Mouse (Mus musculus) heart, postnatal 0 days (tissue): Measurements from ENCODE around the gene Abhd2. TPM values are rescaled to one million over a fixed set of nuclear protein-coding genes. Genes with fewer than 3 reads are reported as not detected.

Experiments
- ATAC-seq: fragments of 200-750 bp; cut with Nextera tagmentation; 2 replicates; pipeline ENCODE4 v1.8.0; 2017; ENCODE audit warnings: low read depth, moderate number of reproducible peaks, moderate library complexity; ENCODE audit not compliant: insufficient read depth
- DNase-seq: peaks from one replicate; pipeline ENCODE4 v3.0.0-alpha.2; 2016; ENCODE audit warnings: low spot score
- H3K27ac ChIP-seq: fragments of 300-500 bp; sonication (generic); 2 replicates; pipeline ENCODE4 v1.5.1; 2014; ENCODE audit warnings: low read depth, mild to moderate bottlenecking
- H3K27me3 ChIP-seq: fragments of 300-500 bp; sonication (generic); 2 replicates; pipeline ENCODE4 v1.6.1; 2014; ENCODE audit warnings: low read length, mixed read lengths; ENCODE audit not compliant: control insufficient read depth, insufficient read depth
- H3K36me3 ChIP-seq: fragments of 300-500 bp; sonication (generic); replicated peaks from 2 replicates; pipeline ENCODE4 v1.6.1; 2014; ENCODE audit warnings: low read length, mixed read lengths; ENCODE audit not compliant: control insufficient read depth, insufficient read depth
- H3K4me1 ChIP-seq: fragments of 300-500 bp; sonication (generic); 2 replicates; pipeline ENCODE4 v1.6.1; 2014; ENCODE audit warnings: antibody characterized with exemption; ENCODE audit not compliant: control insufficient read depth, insufficient read depth
- H3K4me2 ChIP-seq: fragments of 300-500 bp; sonication (generic); 2 replicates; pipeline ENCODE4 v1.6.1; 2014; ENCODE audit warnings: low read depth, mild to moderate bottlenecking, low read length, moderate library complexity
- H3K4me3 ChIP-seq: fragments of 300-500 bp; sonication (generic); 2 replicates; pipeline ENCODE4 v1.5.1; 2014; ENCODE audit warnings: low read depth, low read length
- H3K9ac ChIP-seq: fragments of 300-500 bp; sonication (generic); replicated peaks from 2 replicates; pipeline ENCODE4 v1.6.1; 2014; ENCODE audit warnings: low read depth, low read length, mixed read lengths
- H3K9me3 ChIP-seq: fragments of 300-500 bp; sonication (generic); replicated peaks from 2 replicates; pipeline ENCODE4 v1.6.1; 2016; ENCODE audit warnings: low read length; ENCODE audit not compliant: control insufficient read depth
- CTCF ChIP-seq: IDR thresholded peaks from 2 replicates; pipeline ENCODE4 v1.5.1; 2016; ENCODE audit warnings: antibody characterized with exemption, control low read depth, low read depth
- EP300 ChIP-seq: IDR thresholded peaks from 2 replicates; pipeline ENCODE4 v1.6.1; 2016; ENCODE audit warnings: antibody characterized with exemption, low read depth
- WGBS: fragments of 180-500 bp; shearing (Covaris S2); extraction: QIAGEN DNeasy Blood & Tissue Kit; methylation state at CpG from one replicate; pipeline ENCODE4 v1.1.7; 2014; 5-methylcytosine and 5-hydroxymethylcytosine counted together
- polyA plus RNA-seq: library from polyadenylated mRNA; unstranded; fragments of >200 nt; fragmentation: Nextera tagmentation; extraction: Ambion mirVana; gene quantifications from 2 replicates; pipeline ENCODE4 v1.2.1, GENCODE M21; 2015
- total RNA-seq: library from RNA; depleted of rRNA; stranded (reverse); fragments of >200 nt; gene quantifications from 2 replicates; pipeline ENCODE4 v1.2.3, GENCODE M21; 2014; ENCODE audit warnings: low replicate concordance

The Abhd2 gene
- total and polyA plus RNA-seq, 2 experiments from 2014 or later: 4.2 to 16.6 TPM

DNA sequence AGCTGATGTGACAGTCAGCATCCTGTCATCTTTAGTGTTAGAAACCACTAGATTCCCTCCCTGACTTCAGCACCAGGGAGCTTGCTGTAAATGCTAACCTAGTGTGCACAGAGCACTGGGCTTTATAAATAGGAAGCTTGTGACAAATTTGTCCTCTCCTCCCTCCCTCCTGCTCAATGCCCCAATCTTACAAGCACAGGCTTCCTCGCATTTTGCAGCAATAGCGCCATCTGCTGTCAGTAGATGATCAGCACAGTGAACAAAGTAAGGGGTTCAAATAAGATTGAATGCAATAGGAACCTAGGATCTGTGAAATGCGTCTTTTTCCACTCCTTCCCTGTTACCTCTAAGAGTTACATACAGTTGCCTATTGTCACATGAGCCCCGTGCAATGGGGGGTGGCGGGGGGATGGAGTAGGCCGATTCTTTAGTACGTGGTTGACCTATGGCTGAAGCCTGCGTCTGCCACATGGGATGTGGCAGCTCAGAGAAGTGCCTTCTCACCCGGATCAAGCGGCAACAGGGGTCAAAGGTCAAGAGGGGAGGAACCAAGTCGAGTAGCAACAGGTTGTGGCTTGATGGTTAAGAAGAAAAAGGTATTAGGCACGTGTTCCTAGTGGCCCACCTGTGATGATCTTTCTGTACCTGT lies 76.9 kb downstream of the Abhd2 start:
- Histone ChIP-seq H3K4me3 (no peak overlapping the region), H3K4me1 (no peaks in the 10 kb centered on the region), H3K9me3 (no peaks in the 10 kb centered on the region), H3K27me3 (no peaks in the 10 kb centered on the region), H3K27ac (no peak overlapping the region), H3K36me3 (peaks cover 27% of the 10 kb centered on the region), H3K4me2 (no peak overlapping the region), H3K9ac (no peak overlapping the region)
- WGBS: 42% methylated on average over 12 of the region's 12 CpGs
- peak; percentile 73 for ATAC-seq
- TF ChIP-seq CTCF (peak; percentile 99), EP300 (no peak)
- peak; percentile 81 for DNase-seq

DNA sequence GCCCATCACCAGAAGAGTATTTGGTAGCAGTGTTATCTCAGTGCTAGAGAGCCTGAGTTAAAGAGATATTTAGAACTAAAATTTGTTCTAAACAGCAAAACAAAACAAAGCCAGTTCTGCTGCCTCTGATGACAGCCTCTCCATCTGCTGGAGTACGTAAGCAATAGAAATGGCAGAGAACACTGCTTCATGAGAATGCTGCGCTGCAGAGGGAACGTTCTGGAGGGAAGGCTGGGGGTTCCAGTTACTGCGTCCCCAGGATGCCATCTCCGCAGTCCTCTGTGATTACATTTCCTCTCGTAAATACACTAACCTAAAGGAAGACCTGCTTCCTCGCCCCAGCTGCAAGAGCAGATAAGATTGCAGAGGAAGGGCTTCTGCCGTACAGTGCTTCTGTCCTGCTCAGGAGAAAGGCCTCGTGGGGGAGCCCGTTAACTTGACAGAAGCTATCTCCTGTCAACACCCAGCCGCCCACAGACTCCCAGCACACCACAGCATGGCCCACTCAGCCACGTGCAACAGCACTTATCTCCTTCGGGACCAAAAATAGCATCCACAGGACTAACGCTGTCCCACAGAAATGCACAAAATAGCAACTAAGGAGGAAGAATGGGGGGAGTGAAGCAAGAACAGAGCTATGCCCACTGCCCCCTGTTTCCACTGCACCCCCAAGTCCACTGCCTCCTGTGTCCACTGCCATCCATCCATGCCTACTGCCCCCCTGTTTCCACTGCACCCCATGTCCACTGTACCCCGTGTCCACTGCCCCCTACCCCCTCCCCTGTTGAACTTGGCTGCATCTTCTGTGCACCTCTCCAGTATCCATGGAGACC lies 85.6 kb downstream of the Abhd2 start:
- Histone ChIP-seq H3K27me3 (no peaks in the 10 kb centered on the region), H3K9ac (no peak overlapping the region)
- DNase-seq: peak; percentile 82

DNA sequence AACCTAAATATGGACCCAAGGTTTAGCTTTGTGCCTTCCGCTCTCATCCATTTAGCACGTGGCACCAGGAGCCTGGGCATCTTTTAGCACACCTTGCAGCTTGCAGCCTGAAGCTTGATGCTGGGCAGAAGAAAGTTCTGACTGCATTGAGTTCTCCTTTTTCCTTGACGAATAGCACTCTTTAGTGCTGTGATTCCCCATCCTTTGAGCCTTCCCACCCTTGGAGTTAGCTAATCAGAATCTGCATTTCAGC lies 86.1 kb downstream of the Abhd2 start:
- WGBS: 25% methylated on average over 3 of the region's 3 CpGs
- Histone ChIP-seq H3K9ac (no peak overlapping the region), H3K27me3 (no peaks in the 10 kb centered on the region), H3K4me2 (peak overlapping the region; percentile 50), H3K27ac (0 out of 2 replicates have a peak overlapping the region, but pooled peaks have one; percentile 44), H3K4me3 (no peak overlapping the region), H3K4me1 (peaks cover 45% of the 10 kb centered on the region), H3K36me3 (peaks cover 32% of the 10 kb centered on the region), H3K9me3 (no peaks in the 10 kb centered on the region)
- no peak for DNase-seq
- no peak for ATAC-seq
- TF ChIP-seq EP300 (no peak), CTCF (no peak)

More for the DNA sequence above, 85.6 kb downstream of the Abhd2 start:
- Histone ChIP-seq H3K36me3 (peaks cover 36% of the 10 kb centered on the region), H3K9me3 (no peaks in the 10 kb centered on the region), H3K4me3 (no peak overlapping the region), H3K4me2 (peak overlapping the region; percentile 50), H3K4me1 (peaks cover 45% of the 10 kb centered on the region), H3K27ac (peak overlapping the region; percentile 44)
- peak; percentile 26; the same call in 1 of the 2 replicates for TF ChIP-seq CTCF
- TF ChIP-seq EP300: peak; percentile 95
- 4% methylated on average over 15 of the region's 15 CpGs for WGBS
- peak; percentile 83 for ATAC-seq

DNA sequence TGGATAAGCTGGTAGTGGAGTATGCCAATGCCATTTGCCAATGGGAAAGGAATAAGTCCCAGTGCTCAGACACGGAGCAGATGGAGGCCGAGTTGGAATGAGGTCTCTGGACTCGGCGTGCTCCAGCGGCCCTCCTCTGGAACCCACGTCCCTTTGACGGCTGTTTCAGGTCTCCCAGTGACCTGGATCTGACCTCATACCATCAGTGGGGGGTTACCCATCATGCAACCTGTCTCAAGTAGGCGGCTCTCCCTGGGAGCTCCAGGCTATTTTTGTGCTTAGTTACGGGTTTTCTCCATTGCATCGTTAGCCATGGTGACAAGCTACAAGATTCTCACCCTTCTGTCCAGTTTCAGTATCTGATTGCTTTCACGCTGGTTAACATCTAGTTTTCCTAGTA lies 87.1 kb downstream of the Abhd2 start:
- no peak overlapping the region for H3K4me3 ChIP-seq
- TF ChIP-seq CTCF: no peak
- no peak for TF ChIP-seq EP300
- H3K27ac ChIP-seq: no peak overlapping the region
- peaks cover 45% of the 10 kb centered on the region for H3K4me1 ChIP-seq
- no peaks in the 10 kb centered on the region for H3K27me3 ChIP-seq
- 32% methylated on average over 11 of the region's 11 CpGs for WGBS
- H3K36me3 ChIP-seq: peaks cover 25% of the 10 kb centered on the region; the same call in 1 of the 2 replicates
- ATAC-seq (peak; percentile 31), DNase-seq (no peak)
- peak overlapping the region; percentile 27; the same call in 1 of the 2 replicates for H3K4me2 ChIP-seq
- H3K9me3 ChIP-seq: no peaks in the 10 kb centered on the region
- H3K9ac ChIP-seq: no peak overlapping the region

DNA sequence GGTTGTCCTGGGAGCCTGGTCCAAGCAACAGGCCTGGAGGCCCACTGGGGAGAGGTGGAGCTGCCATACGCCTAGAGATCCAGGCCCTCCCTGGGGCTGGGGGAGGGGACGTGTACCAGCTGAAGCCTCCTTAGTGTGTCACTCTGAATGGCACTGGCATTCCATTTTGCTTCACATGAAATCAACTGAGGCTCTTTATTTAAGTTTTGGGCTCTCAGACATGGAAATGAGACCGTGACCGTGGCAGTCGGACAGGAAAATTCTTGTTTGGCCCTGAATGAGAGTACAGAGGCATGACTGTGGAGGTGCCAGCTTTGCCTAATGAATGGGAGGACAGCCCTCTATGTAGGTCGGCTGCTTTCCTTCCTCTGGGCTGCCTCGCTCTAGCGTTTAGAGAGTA lies 89.2 kb downstream of the Abhd2 start:
- Histone ChIP-seq H3K4me2 (no peak overlapping the region), H3K4me3 (no peak overlapping the region), H3K4me1 (peaks cover 45% of the 10 kb centered on the region), H3K27ac (no peak overlapping the region), H3K36me3 (0 out of 2 replicates have a peak, but pooled peaks cover 11% of the 10 kb centered on the region), H3K9ac (no peak overlapping the region), H3K9me3 (no peaks in the 10 kb centered on the region), H3K27me3 (no peaks in the 10 kb centered on the region)
- TF ChIP-seq EP300: no peak
- TF ChIP-seq CTCF: no peak
- DNase-seq (no peak), ATAC-seq (no peak)
- WGBS: 83% methylated on average over 8 of the region's 8 CpGs

DNA sequence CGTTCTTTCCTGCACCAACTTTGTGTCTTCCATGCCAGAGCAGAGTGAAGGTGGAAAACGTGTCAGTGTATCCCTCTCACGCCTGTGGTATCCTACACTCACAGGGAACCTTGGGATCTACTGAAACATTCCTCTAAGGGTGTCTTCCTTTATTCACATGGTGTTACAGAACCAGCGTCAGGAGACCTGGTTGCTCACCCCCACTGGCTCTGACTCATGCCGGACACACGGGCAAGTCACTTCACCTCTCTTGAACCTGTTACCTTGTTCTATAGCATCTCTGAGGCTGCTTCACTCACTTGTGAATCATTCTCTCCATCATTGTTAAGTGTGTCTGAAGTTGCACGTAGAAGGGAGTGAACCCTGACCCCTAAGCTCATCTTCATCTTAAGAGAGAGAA lies 89.8 kb downstream of the Abhd2 start:
- no peak for DNase-seq

More for the DNA sequence above, 89.8 kb downstream of the Abhd2 start:
- no peak for TF ChIP-seq EP300
- no peak for TF ChIP-seq CTCF
- peak overlapping the region; percentile 36; the same call in 1 of the 2 replicates for H3K27ac ChIP-seq
- 81% methylated on average over 7 of the region's 7 CpGs for WGBS
- H3K4me2 ChIP-seq: no peak overlapping the region
- no peak overlapping the region for H3K4me3 ChIP-seq
- H3K9me3 ChIP-seq: no peaks in the 10 kb centered on the region
- no peak for ATAC-seq
- no peaks in the 10 kb centered on the region; the same call in 1 of the 2 replicates for H3K27me3 ChIP-seq
- H3K4me1 ChIP-seq: peaks cover 43% of the 10 kb centered on the region
- 0 out of 2 replicates have a peak, but pooled peaks cover 11% of the 10 kb centered on the region for H3K36me3 ChIP-seq
- no peak overlapping the region for H3K9ac ChIP-seq
